Mouse (Mus musculus) kidney, adult 2 months (tissue): ENCODE measurements around the gene Atm. TPM values are rescaled to one million over a fixed set of nuclear protein-coding genes. Genes with fewer than 3 reads are reported as not detected.
A peak's percentile ranks its signal among the peaks of the same experiment; 100 is the strongest.

ENCODE experiments used
- DNase-seq: peaks from one replicate; pipeline ENCODE4 v3.0.0; 2021
- H3K27ac ChIP-seq: fragments of 200-500 bp; 2 replicates; pipeline ENCODE4 v1.5.1; 2012; ENCODE audit warnings: low read depth, low read length, control low read depth, inconsistent platforms; ENCODE audit not compliant: insufficient read depth
- H3K27me3 ChIP-seq: fragments of 200-500 bp; replicated peaks from 2 replicates; pipeline ENCODE4 v1.6.1; 2012; ENCODE audit warnings: mild to moderate bottlenecking, moderate library complexity, low read length, inconsistent platforms; ENCODE audit not compliant: control insufficient read depth, insufficient read depth
- H3K36me3 ChIP-seq: fragments of 200-500 bp; 2 replicates; pipeline ENCODE4 v1.6.1; 2012; ENCODE audit warnings: mild to moderate bottlenecking, moderate library complexity, low read length, inconsistent platforms; ENCODE audit not compliant: control insufficient read depth, insufficient read depth
- H3K4me1 ChIP-seq: fragments of 200-500 bp; 2 replicates; pipeline ENCODE4 v1.6.1; 2011; ENCODE audit warnings: low read length; ENCODE audit not compliant: control insufficient read depth, insufficient read depth
- H3K4me3 ChIP-seq: fragments of 200-500 bp; 2 replicates; pipeline ENCODE4 v1.5.1; 2011; ENCODE audit warnings: mild to moderate bottlenecking, low read depth, low read length, control low read depth; ENCODE audit not compliant: insufficient read depth
- CTCF ChIP-seq: fragments of 200-500 bp; conservative IDR thresholded peaks from 2 replicates; pipeline ENCODE4 v1.5.1; 2011; ENCODE audit warnings: low read depth, mild to moderate bottlenecking, control low read depth, low read length, moderate library complexity, mixed read lengths; ENCODE audit not compliant: insufficient read depth, insufficient read length
- POLR2A ChIP-seq: fragments of 200-500 bp; IDR thresholded peaks from one replicate; pipeline ENCODE4 v1.6.1; 2011; ENCODE audit warnings: low read depth, low read length, control low read depth
- WGBS: fragments of 180-500 bp; shearing (Covaris S2); methylation state at CpG from one replicate; pipeline ENCODE4 v1.1.7; 2018; 5-methylcytosine and 5-hydroxymethylcytosine counted together
- polyA plus RNA-seq: library from polyadenylated mRNA; depleted of rRNA; stranded (reverse); fragments of >200 nt; gene quantifications from 2 replicates; pipeline ENCODE4 v1.2.3, GENCODE M21; 2012

Gene Atm
- polyA plus RNA-seq, 1 experiment = 1.6 TPM

DNA sequence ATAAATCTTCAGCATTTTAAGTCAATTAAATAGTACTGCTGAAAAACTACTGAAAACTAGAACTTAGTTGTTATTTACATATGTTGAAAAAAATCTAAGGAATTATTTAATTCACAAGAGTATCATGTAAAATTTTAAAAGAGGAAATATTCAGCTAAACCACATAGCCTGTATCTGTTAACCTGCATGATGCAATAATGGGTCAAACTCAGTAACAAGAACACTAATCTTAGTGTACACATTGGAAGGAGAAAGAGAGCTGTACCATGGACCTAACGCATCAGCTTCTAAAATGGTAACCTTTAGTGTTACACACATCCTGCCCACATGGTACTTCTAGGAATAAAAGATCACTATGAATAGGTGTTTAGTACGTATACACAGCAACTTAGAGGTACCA, 84.5 kb downstream of the Atm start:
- H3K4me3 ChIP-seq = no peak overlapping the region
- H3K27me3 ChIP-seq = no peaks in the 10 kb centered on the region
- WGBS = 96% methylated on average over 2 of the region's 2 CpGs
- no peaks in the 10 kb centered on the region for H3K4me1 ChIP-seq
- no peak for TF ChIP-seq POLR2A
- TF ChIP-seq CTCF = no peak
- DNase-seq = no peak
- no peaks in the 10 kb centered on the region; the same call in none of the 2 replicates for H3K36me3 ChIP-seq
- no peak overlapping the region for H3K27ac ChIP-seq

DNA sequence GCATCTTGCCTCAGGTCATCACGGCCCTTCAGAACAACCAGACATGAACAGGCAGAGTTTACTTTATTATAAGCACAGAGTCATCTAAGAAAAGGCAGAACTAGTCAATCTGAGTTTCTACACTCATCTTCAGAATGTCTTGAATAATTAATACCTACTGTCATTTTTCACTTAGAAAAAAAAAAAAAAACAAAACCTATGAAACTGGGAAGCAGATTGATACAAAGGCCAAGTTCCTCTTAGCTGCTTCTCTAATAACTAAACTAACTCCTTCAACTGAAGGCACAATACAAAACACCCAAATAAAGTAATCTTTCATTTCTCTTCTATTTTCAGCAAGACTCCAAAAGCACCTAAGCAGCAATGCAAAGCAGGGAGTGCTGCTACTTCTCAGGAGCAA, 85.9 kb downstream of the Atm start:
- Histone ChIP-seq H3K36me3 (no peaks in the 10 kb centered on the region; the same call in none of the 2 replicates), H3K27me3 (no peaks in the 10 kb centered on the region), H3K4me1 (no peaks in the 10 kb centered on the region), H3K27ac (no peak overlapping the region), H3K4me3 (no peak overlapping the region)
- WGBS = 98% methylated on average over 1 of the region's 1 CpGs
- no peak for TF ChIP-seq CTCF
- no peak for TF ChIP-seq POLR2A
- DNase-seq = no peak

DNA sequence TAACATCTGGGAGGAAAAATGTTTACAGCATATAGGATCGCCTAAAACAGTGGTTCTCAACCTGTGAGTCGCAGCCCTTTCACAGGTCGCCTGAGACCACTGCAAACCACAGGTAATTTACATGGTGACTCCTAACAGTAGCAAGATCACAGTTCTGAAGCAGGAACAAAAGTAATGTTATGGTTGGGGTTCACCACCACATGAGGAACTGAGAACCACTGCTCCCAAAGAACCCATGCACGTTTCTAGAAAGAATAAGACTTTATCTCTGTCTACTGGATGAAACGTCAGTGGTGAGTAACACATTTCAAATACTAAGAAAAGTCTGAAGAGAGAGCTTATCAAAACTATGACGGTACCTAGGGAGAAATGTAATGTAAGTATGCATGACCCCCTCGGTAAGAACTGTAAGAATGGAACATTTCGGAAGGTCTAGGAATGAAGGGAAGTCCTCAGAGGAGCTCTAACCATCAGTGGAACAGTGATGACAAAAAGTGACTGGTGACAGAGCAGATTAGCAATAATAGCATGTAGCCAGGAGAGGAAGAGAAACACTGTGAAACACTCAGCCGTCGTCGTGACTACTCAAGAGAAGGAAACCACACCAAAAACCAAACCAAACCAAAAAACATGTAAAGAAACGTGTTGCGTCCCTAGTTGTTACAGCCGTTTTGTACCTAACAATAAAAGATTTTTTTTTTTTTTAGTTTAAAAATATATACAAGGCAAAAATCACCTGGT, 100.5 kb downstream of the Atm start:
- 90% methylated on average over 14 of the region's 14 CpGs for WGBS
- Histone ChIP-seq H3K27ac (no peak overlapping the region), H3K27me3 (no peaks in the 10 kb centered on the region), H3K4me1 (no peaks in the 10 kb centered on the region; the same call in 1 of the 2 replicates), H3K4me3 (no peak overlapping the region), H3K36me3 (no peaks in the 10 kb centered on the region)
- DNase-seq = no peak
- no peak for TF ChIP-seq CTCF

DNA sequence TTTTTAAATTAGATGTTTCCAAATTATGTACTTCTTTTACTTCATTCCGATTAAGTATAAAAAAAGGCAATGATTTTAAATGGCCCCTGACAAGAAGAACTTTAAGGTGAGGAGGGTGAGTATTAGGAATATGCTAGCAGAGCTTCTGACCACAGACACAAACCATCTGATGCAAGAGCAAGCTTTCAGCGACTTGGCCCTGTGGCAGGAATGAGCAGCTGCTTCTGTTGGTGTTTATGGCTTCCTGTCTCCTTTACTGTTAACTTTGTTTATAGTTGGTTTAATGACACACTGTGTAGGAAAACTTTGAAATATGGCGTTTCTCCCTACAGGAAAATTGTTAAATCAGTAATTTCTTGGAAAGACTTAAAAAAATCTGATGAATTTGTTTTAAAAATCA, 108.9 kb downstream of the Atm start:
- Histone ChIP-seq H3K27ac (no peak overlapping the region), H3K4me1 (no peaks in the 10 kb centered on the region), H3K27me3 (no peaks in the 10 kb centered on the region), H3K4me3 (no peak overlapping the region), H3K36me3 (no peaks in the 10 kb centered on the region)
- 59% methylated on average over 3 of the region's 3 CpGs for WGBS
- TF ChIP-seq POLR2A = no peak
- no peak for TF ChIP-seq CTCF
- no peak for DNase-seq

DNA sequence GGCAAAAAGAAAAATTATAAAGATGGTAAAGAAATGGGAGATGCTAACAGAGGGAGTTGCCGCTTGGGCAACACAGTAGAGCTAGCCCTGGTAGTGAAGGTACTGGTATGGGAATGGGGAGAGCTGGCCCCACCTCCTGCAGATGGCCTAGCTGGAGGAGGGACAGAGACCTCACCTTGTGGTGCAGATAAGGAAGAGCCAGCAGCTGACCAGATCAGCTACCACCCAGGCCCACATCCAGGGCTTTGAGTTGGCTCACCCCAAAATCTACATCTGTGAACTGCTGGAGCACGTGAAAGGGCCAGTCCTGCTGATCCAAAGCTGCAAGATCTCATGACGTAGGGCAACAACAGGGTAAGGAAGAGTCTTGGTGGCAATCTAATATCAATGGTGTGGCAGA, 109.8 kb downstream of the Atm start:
- no peaks in the 10 kb centered on the region for H3K27me3 ChIP-seq
- no peaks in the 10 kb centered on the region for H3K4me1 ChIP-seq
- DNase-seq = no peak
- H3K4me3 ChIP-seq = no peak overlapping the region
- no peak for TF ChIP-seq CTCF
- TF ChIP-seq POLR2A = no peak
- WGBS = 94% methylated on average over 3 of the region's 3 CpGs
- H3K27ac ChIP-seq = no peak overlapping the region
- no peaks in the 10 kb centered on the region; the same call in 1 of the 2 replicates for H3K36me3 ChIP-seq

DNA sequence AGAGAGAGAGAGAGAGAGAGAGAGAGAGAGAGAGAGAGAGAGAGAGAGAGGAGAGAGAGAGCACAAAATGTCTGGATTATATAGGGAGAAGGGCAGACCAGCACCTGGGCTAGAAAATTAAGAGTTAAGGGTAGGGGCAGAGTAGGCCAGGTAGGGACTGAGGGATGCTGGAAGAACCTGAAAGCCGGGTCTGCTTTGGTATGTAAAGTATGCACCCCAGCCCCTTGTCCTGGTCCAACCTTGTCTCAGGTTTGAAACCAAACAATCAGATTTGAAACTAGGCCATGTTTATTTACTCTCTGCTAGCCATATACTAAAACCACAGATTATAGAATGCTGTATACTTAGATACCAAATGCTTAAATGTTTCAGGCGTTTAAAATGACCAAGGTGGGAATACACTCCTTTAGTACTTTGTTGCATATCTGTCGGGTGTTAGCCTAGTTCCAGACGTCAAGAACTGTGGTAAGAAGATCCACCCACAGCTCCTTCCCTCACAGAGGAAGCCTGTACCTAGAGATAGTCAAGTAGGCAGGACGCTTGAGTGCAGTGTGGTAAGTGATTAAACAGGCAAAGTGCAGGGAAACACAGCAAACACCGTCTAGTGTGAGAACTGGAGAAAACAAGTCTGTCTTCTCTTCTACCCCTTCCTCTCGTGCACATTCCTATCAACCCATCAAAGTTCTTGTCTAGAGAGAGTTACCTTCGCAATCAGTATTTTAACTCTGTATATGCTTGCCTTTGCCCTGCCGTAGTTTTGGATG, 114.2 kb downstream of the Atm start:
- Histone ChIP-seq H3K4me3 (no peak overlapping the region), H3K27me3 (no peaks in the 10 kb centered on the region), H3K4me1 (no peaks in the 10 kb centered on the region), H3K36me3 (no peaks in the 10 kb centered on the region; the same call in 1 of the 2 replicates), H3K27ac (no peak overlapping the region)
- WGBS = 61% methylated on average over 9 of the region's 9 CpGs
- DNase-seq = no peak
- TF ChIP-seq CTCF (no peak), POLR2A (no peak)

DNA sequence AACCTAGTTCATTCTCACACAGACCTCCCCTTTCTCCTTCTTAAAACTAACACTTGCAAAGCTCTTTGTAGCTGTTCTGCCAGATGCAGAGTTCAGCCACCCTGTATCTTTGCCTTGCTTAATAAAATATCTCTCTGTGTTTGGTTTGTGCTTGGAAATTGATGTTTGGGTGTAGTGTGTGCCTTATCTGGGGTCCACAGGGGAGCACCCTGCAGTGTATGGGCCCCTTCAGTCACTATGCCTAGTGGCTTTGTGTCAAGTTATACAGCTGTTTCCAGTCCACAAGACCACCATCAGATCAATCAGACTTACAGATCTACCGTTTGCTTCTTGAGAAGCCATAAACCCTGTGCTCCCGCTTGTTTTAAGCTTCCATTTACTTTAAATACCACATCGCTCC, 127.1 kb downstream of the Atm start:
- WGBS = 77% methylated on average over 3 of the region's 3 CpGs
- no peak for DNase-seq
- no peak for TF ChIP-seq POLR2A
- TF ChIP-seq CTCF = no peak
- H3K27me3 ChIP-seq = no peaks in the 10 kb centered on the region
- H3K27ac ChIP-seq = peak overlapping the region; percentile 86
- H3K36me3 ChIP-seq = no peaks in the 10 kb centered on the region
- no peak overlapping the region for H3K4me3 ChIP-seq
- H3K4me1 ChIP-seq = 0 out of 2 replicates have a peak, but pooled peaks cover 3% of the 10 kb centered on the region
